ENCODE assay signal across 18 mouse cellular contexts in genomic region chr5:130891735-130892134, GRCm38 (mm10).
DNase-seq lines count a peak whose midpoint lies in the region; ATAC-seq and TF ChIP-seq lines count a peak whose summit lies in the region.
"Had no signal": no experiment of that assay in that cellular context is flagged by ENCODE, and none has a peak within 500 bp of the region (broad histone marks: within the 10 kb centered on the region; RNA-seq: fewer than 3 reads in every experiment).

No protein-coding gene starts in this region.

- H3K4me3 ChIP-seq in kidney, postnatal 0 days (replicated peaks; ENCODE audit: low read depth, low read length), result no peak overlapping the region
- no peak overlapping the region for H3K4me3 ChIP-seq in lung, embryonic 16.5 days (ENCODE audit: low read length)
- no peak overlapping the region for H3K4me3 ChIP-seq in lung, postnatal 0 days (ENCODE audit: low read depth, low read length)
- H3K4me3 ChIP-seq: embryonic facial prominence, embryonic 12.5 days; forebrain, embryonic 12.5 days; heart, embryonic 13.5 days had no signal

- H3K9me3 ChIP-seq in kidney, postnatal 0 days (replicated peaks; ENCODE audit: low read length), result no peaks in the 10 kb centered on the region
- no peaks in the 10 kb centered on the region for H3K9me3 ChIP-seq in lung, embryonic 16.5 days (ENCODE audit: control insufficient read depth, low read length)
- H3K9me3 ChIP-seq in lung, postnatal 0 days (ENCODE audit: low read length), result no peaks in the 10 kb centered on the region
- H3K9me3 ChIP-seq: embryonic facial prominence, embryonic 12.5 days; forebrain, embryonic 12.5 days; heart, embryonic 13.5 days had no signal

- no peak overlapping the region for H3K9ac ChIP-seq in kidney, postnatal 0 days (ENCODE audit: low read depth, low read length)
- no peak overlapping the region for H3K9ac ChIP-seq in lung, embryonic 16.5 days (ENCODE audit: low read length)
- H3K9ac ChIP-seq in lung, postnatal 0 days (replicated peaks; ENCODE audit: low read depth), result no peak overlapping the region
- H3K9ac ChIP-seq: embryonic facial prominence, embryonic 12.5 days; forebrain, embryonic 12.5 days; heart, embryonic 13.5 days had no signal

- ATAC-seq in kidney, postnatal 0 days (replicated peaks; ENCODE audit: low FRiP score, low read depth), result no peak
- peak; percentile 41; the same call in 1 of the 2 replicates for ATAC-seq in lung, embryonic 16.5 days (ENCODE audit: low read depth)
- ATAC-seq in lung, postnatal 0 days, result no peak
- ATAC-seq: hindbrain, embryonic 16.5 days had no signal

- H3K27ac ChIP-seq in kidney, postnatal 0 days, result no peak overlapping the region
- no peak overlapping the region for H3K27ac ChIP-seq in lung, embryonic 16.5 days (ENCODE audit: low read length)
- no peak overlapping the region for H3K27ac ChIP-seq in lung, postnatal 0 days (ENCODE audit: low read length)
- H3K27ac ChIP-seq: embryonic facial prominence, embryonic 12.5 days; forebrain, embryonic 12.5 days; heart, embryonic 13.5 days had no signal

- no peak overlapping the region for H3K4me2 ChIP-seq in kidney, postnatal 0 days (ENCODE audit: low read length)
- H3K4me2 ChIP-seq in lung, embryonic 16.5 days (ENCODE audit: low read depth, low read length), result no peak overlapping the region
- no peak overlapping the region for H3K4me2 ChIP-seq in lung, postnatal 0 days (replicated peaks; ENCODE audit: low read depth, low read length)
- H3K4me2 ChIP-seq: embryonic facial prominence, embryonic 12.5 days; forebrain, embryonic 12.5 days; heart, embryonic 13.5 days had no signal

- no peaks in the 10 kb centered on the region for H3K36me3 ChIP-seq in kidney, postnatal 0 days (ENCODE audit: insufficient read depth, low read length)
- H3K36me3 ChIP-seq in lung, embryonic 16.5 days (ENCODE audit: control insufficient read depth, insufficient read depth, low read length), result no peaks in the 10 kb centered on the region
- no peaks in the 10 kb centered on the region for H3K36me3 ChIP-seq in lung, postnatal 0 days (ENCODE audit: insufficient read depth, low read length)
- H3K36me3 ChIP-seq: embryonic facial prominence, embryonic 12.5 days; forebrain, embryonic 12.5 days; heart, embryonic 13.5 days had no signal

- DNase-seq in cerebellum, postnatal 14 days, result peak; percentile 39 to 41
- DNase-seq in cerebellum, adult 11 months, result no peak
- DNase-seq in kidney, postnatal 0 days (ENCODE audit: low spot score), result peak; percentile 42
- no peak for DNase-seq in kidney, postnatal 4 days
- DNase-seq in lung, postnatal 0 days (ENCODE audit: low spot score), result no peak
- peak; percentile 34 for DNase-seq in retina, postnatal 1 day
- no peak for DNase-seq in retina, embryonic 14.5 days (ENCODE audit: low spot score)
- DNase-seq: adrenal gland, postnatal 10 days; cerebellum, adult 2 months; cerebellum, postnatal 25 days; gastrocnemius, postnatal 36 days; heart, adult 11 months; heart, postnatal 36 days had no signal

- no peak for TF ChIP-seq CTCF in kidney, postnatal 0 days (IDR thresholded peaks at IDR 0.05; ENCODE audit: low read depth)
- TF ChIP-seq CTCF in lung, postnatal 0 days (IDR thresholded peaks at IDR 0.05), result no peak

- no peak for TF ChIP-seq EP300 in lung, postnatal 0 days (IDR thresholded peaks at IDR 0.05)

- no peaks in the 10 kb centered on the region for H3K4me1 ChIP-seq in kidney, postnatal 0 days (replicated peaks; ENCODE audit: insufficient read depth, low read length)
- no peaks in the 10 kb centered on the region for H3K4me1 ChIP-seq in lung, embryonic 16.5 days (replicated peaks; ENCODE audit: control insufficient read depth, insufficient read depth, low read length)
- no peaks in the 10 kb centered on the region for H3K4me1 ChIP-seq in lung, postnatal 0 days (ENCODE audit: insufficient read depth, low read depth, low read length)
- H3K4me1 ChIP-seq: embryonic facial prominence, embryonic 12.5 days; forebrain, embryonic 12.5 days; heart, embryonic 13.5 days had no signal

- 38% methylated on average over 5 of the region's 5 CpGs for WGBS in kidney, postnatal 0 days
- WGBS in lung, embryonic 16.5 days, result 42% methylated on average over 5 of the region's 5 CpGs
- WGBS in lung, postnatal 0 days, result 40% methylated on average over 5 of the region's 5 CpGs

- no peaks in the 10 kb centered on the region for H3K27me3 ChIP-seq in kidney, postnatal 0 days (ENCODE audit: insufficient read depth, low read length)
- H3K27me3 ChIP-seq in lung, embryonic 16.5 days (ENCODE audit: control insufficient read depth, insufficient read depth, low read depth, low read length), result no peaks in the 10 kb centered on the region
- H3K27me3 ChIP-seq in lung, postnatal 0 days (replicated peaks; ENCODE audit: insufficient read depth, low read length), result no peaks in the 10 kb centered on the region
- H3K27me3 ChIP-seq: embryonic facial prominence, embryonic 12.5 days; forebrain, embryonic 12.5 days; heart, embryonic 13.5 days had no signal

Comparison
In these comparisons a context has a peak if more than half of its experiments do, and no peak if none do; other contexts are left out.
1. DNase-seq: peak in cerebellum, postnatal 14 days (2 of 2), kidney, postnatal 0 days (single experiment) and retina, postnatal 1 day (single experiment); none in cerebellum, adult 11 months (single experiment), kidney, postnatal 4 days (0 of 2), lung, postnatal 0 days (single experiment) and retina, embryonic 14.5 days (single experiment).